Mouse (Mus musculus) liver, embryonic 15.5 days (tissue): Measurements from ENCODE around the gene Heatr3. TPM values are rescaled to one million over a fixed set of nuclear protein-coding genes. Genes with fewer than 3 reads are reported as not detected.

ENCODE experiments used
- ATAC-seq: fragments of 200-750 bp; cut with Nextera tagmentation; 2 replicates; pipeline ENCODE4 v1.8.0; 2017; ENCODE audit warnings: moderate number of reproducible peaks, mild to moderate bottlenecking, moderate library complexity; ENCODE audit not compliant: insufficient read depth
- H3K27ac ChIP-seq: fragments of 300-500 bp; sonication (generic); replicated peaks from 2 replicates; pipeline ENCODE4 v1.5.1; 2015; ENCODE audit warnings: mild to moderate bottlenecking, inconsistent platforms
- H3K27me3 ChIP-seq: fragments of 300-500 bp; sonication (generic); 2 replicates; pipeline ENCODE4 v1.6.1; 2015; ENCODE audit warnings: mild to moderate bottlenecking, inconsistent platforms
- H3K36me3 ChIP-seq: fragments of 300-500 bp; sonication (generic); replicated peaks from 2 replicates; pipeline ENCODE4 v1.6.1; 2015; ENCODE audit warnings: moderate library complexity, mild to moderate bottlenecking, inconsistent platforms
- H3K4me1 ChIP-seq: fragments of 300-500 bp; sonication (generic); replicated peaks from 2 replicates; pipeline ENCODE4 v1.6.1; 2015; ENCODE audit warnings: inconsistent platforms
- H3K4me2 ChIP-seq: fragments of 300-500 bp; sonication (generic); 2 replicates; pipeline ENCODE4 v1.6.1; 2015; ENCODE audit warnings: moderate library complexity, mild to moderate bottlenecking, inconsistent platforms
- H3K4me3 ChIP-seq: fragments of 300-500 bp; sonication (generic); replicated peaks from 2 replicates; pipeline ENCODE4 v1.5.1; 2015; ENCODE audit warnings: mild to moderate bottlenecking, inconsistent platforms
- H3K9ac ChIP-seq: fragments of 300-500 bp; sonication (generic); 2 replicates; pipeline ENCODE4 v1.6.1; 2015; ENCODE audit warnings: moderate library complexity, mild to moderate bottlenecking, inconsistent platforms
- H3K9me3 ChIP-seq: fragments of 300-500 bp; sonication (generic); replicated peaks from 2 replicates; pipeline ENCODE4 v1.6.1; 2016; ENCODE audit warnings: inconsistent platforms
- WGBS: fragments of 180-500 bp; shearing (Covaris S2); methylation state at CpG from one replicate; pipeline ENCODE4 v1.1.7; 2015; ENCODE audit warnings: mixed read lengths; ENCODE audit not compliant: insufficient replicate concordance; 5-methylcytosine and 5-hydroxymethylcytosine counted together
- polyA plus RNA-seq: library from polyadenylated mRNA; unstranded; fragments of >200 nt; fragmentation: Nextera tagmentation; extraction: Ambion mirVana; gene quantifications from 2 replicates; pipeline ENCODE4 v1.2.1, GENCODE M21; 2015

Gene Heatr3
- polyA plus RNA-seq, 1 experiment from 2014 or later, result 19.2 TPM

GRCm38 (mm10) chr8:88130754-88131317 lies 6.8 kb upstream of the Heatr3 start:
- Histone ChIP-seq H3K27ac (no peak overlapping the region), H3K4me1 (no peaks in the 10 kb centered on the region), H3K4me3 (no peak overlapping the region), H3K27me3 (no peaks in the 10 kb centered on the region), H3K9me3 (no peaks in the 10 kb centered on the region), H3K36me3 (peaks cover 80% of the 10 kb centered on the region), H3K9ac (no peak overlapping the region), H3K4me2 (no peak overlapping the region)
- ATAC-seq, result no peak
- WGBS, result 91% methylated on average over 7 of the region's 7 CpGs

DNA sequence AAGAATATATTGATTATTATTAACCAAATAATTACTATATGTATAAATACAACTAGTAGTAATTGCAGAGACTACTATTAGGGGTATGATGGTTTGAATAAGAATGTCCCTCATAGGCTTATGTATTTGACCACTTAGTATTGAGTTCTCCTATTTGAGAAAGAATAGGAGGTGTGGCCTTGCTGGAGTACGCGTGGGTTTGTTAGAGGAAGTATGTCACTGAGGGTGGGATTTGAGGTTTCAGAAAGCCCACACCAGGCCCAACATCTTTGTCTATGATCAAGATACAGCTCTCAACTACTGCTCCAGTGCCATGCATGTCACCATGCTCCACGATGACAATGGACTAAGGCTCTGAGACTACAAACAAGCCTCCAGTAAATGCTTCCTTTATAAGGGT lies 1.6 kb downstream of the Heatr3 start:
- H3K4me3 ChIP-seq, result no peak overlapping the region

DNA sequence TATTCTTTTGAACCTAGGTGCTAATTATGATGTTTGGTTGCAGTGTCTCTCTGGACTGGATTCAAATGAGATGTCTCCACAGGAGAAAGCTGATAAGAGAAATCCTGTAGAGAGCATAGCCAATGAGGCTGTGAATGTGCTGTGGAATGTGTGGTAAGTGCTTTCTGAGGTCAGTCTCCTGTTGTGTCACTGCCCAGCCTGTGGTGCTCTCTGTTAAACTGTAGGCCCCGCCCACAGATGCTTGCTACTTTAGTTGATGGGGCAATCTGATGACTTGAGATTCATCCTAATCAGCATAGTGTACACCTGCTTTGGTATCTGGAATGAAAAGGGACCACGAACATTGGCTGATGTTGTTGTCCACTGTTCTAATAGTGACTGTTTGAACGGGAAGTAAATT lies 4.0 kb downstream of the Heatr3 start:
- Histone ChIP-seq H3K9ac (no peak overlapping the region), H3K27ac (no peak overlapping the region), H3K4me3 (no peak overlapping the region), H3K36me3 (peaks cover 42% of the 10 kb centered on the region), H3K9me3 (no peaks in the 10 kb centered on the region), H3K27me3 (no peaks in the 10 kb centered on the region), H3K4me2 (no peak overlapping the region), H3K4me1 (peaks cover 23% of the 10 kb centered on the region)
- 78% methylated on average over 3 of the region's 3 CpGs for WGBS
- no peak for ATAC-seq

More for the DNA sequence above, 1.6 kb downstream of the Heatr3 start:
- Histone ChIP-seq H3K27ac (no peak overlapping the region), H3K27me3 (no peaks in the 10 kb centered on the region), H3K4me2 (no peak overlapping the region; the same call in 1 of the 2 replicates), H3K9ac (no peak overlapping the region), H3K36me3 (peaks cover 52% of the 10 kb centered on the region), H3K4me1 (peaks cover 23% of the 10 kb centered on the region), H3K9me3 (no peaks in the 10 kb centered on the region)
- WGBS, result 68% methylated on average over 3 of the region's 3 CpGs
- ATAC-seq, result no peak

DNA sequence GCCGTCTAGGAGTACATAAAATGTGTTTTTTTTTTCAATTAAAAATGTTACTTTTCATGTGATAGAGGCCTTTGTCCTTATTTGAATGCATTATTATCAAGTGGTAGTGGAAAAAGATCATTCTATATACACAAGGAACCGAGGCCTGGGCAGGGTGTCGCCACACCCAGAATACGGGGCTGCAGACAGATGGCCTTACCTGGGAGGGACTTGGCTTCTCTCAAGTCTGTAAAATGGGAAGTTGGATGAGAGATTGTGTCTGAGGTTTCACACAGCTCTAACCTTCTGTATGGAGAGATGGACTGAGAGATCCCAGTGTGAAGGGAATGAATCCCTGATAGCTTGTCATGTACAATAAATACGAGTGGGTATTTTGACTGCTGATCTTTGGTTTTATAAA lies 6.4 kb downstream of the Heatr3 start:
- Histone ChIP-seq H3K27ac (no peak overlapping the region), H3K9ac (no peak overlapping the region), H3K9me3 (no peaks in the 10 kb centered on the region), H3K36me3 (peaks cover 57% of the 10 kb centered on the region), H3K4me2 (no peak overlapping the region), H3K4me1 (peaks cover 9% of the 10 kb centered on the region), H3K27me3 (no peaks in the 10 kb centered on the region), H3K4me3 (no peak overlapping the region)
- WGBS, result 58% methylated on average over 5 of the region's 5 CpGs
- no peak for ATAC-seq

GRCm38 (mm10) chr8:88150910-88151371 lies 13.3 kb downstream of the Heatr3 start:
- peaks cover 65% of the 10 kb centered on the region for H3K36me3 ChIP-seq
- no peak overlapping the region for H3K27ac ChIP-seq
- H3K9me3 ChIP-seq, result no peaks in the 10 kb centered on the region
- H3K4me3 ChIP-seq, result no peak overlapping the region
- WGBS, result 88% methylated on average over 6 of the region's 6 CpGs
- no peaks in the 10 kb centered on the region for H3K27me3 ChIP-seq
- no peak overlapping the region for H3K9ac ChIP-seq
- H3K4me2 ChIP-seq, result no peak overlapping the region
- ATAC-seq, result no peak
- H3K4me1 ChIP-seq, result no peaks in the 10 kb centered on the region

- ATAC-seq, result no peak
- H3K36me3 ChIP-seq, result peaks cover 73% of the 10 kb centered on the region
- no peak overlapping the region for H3K27ac ChIP-seq
- H3K9ac ChIP-seq, result no peak overlapping the region
- WGBS, result 77% methylated on average over 10 of the region's 10 CpGs
- no peaks in the 10 kb centered on the region for H3K27me3 ChIP-seq
- no peak overlapping the region for H3K4me3 ChIP-seq
- H3K4me1 ChIP-seq, result no peaks in the 10 kb centered on the region
- no peak overlapping the region for H3K4me2 ChIP-seq
- H3K9me3 ChIP-seq, result no peaks in the 10 kb centered on the region
These were observed 22.8 kb downstream of the Heatr3 start for GRCm38 (mm10) chr8:88160237-88160995.

DNA sequence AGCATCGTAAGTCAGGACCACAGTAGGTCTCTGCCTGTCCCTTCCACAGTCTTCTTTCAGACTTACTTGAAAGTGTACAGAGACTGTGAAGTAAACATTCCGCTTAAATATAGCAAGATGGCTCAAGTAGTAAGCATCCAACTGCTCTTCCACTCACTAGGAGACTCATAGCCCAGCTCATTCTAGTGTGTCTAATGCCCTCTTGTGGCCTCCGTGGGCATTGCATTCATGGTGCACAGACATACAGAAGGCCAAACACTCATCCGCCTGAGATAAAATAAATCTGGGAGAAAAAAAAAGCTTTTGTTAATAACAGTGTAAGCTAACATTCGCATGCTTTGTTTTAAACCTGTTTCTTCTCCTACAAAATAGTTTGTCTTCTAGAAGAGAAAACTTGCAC lies 23.8 kb downstream of the Heatr3 start:
- peak; percentile 52; the same call in 1 of the 2 replicates for ATAC-seq
- H3K36me3 ChIP-seq, result peaks cover 77% of the 10 kb centered on the region
- no peak overlapping the region for H3K27ac ChIP-seq
- H3K27me3 ChIP-seq, result no peaks in the 10 kb centered on the region
- H3K4me1 ChIP-seq, result no peaks in the 10 kb centered on the region
- no peaks in the 10 kb centered on the region for H3K9me3 ChIP-seq
- 61% methylated on average over 5 of the region's 5 CpGs for WGBS
- H3K4me3 ChIP-seq, result no peak overlapping the region
- no peak overlapping the region for H3K9ac ChIP-seq
- no peak overlapping the region for H3K4me2 ChIP-seq

DNA sequence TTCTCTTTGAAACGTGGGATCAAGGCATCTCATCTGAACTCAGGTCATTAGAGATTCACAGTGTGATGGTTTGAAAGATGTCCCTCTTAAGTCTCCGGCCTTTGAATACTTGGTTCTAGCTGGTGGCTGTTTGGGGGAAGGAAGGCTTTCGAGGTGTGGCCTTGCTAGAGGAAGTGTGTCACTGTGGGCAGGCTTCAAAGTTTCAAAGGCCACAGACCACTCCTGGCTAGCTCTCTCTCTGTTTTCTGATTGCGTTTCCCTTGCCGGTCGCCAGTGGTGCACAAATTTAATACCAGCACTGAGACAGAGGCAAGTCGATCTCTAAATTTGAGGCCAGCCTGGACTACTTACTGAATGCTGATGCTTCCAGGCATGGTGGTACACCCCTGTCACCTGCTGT lies 37.6 kb downstream of the Heatr3 start:
- Histone ChIP-seq H3K36me3 (peaks cover 6% of the 10 kb centered on the region), H3K27me3 (no peaks in the 10 kb centered on the region), H3K4me2 (no peak overlapping the region), H3K4me1 (peaks cover 4% of the 10 kb centered on the region; the same call in 1 of the 2 replicates), H3K9me3 (no peaks in the 10 kb centered on the region), H3K27ac (no peak overlapping the region), H3K9ac (no peak overlapping the region), H3K4me3 (no peak overlapping the region)
- 54% methylated on average over 7 of the region's 7 CpGs for WGBS
- no peak for ATAC-seq

GRCm38 (mm10) chr8:88177291-88177690 lies 39.6 kb downstream of the Heatr3 start:
- ATAC-seq, result no peak
- WGBS, result 64% methylated on average over 8 of the region's 8 CpGs

DNA sequence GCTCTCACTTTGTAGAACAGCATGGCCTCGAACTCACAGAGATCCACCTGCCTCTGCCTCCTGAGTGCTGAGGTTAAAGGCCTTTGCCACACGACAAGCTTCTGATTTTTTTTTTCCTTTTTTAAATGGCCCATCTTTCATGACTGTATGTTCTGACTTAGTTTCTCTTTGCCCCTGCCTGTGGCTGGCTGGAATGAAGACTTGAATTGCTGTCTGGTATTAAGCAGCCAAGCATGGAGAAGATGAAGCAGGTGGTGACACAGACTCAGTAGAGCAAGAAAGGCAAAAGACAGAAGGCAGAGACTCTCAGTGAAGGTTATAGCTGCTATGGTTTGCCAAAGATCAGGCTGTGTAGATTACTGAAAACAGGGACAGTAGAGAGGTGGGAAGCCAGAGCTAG lies 45.5 kb downstream of the Heatr3 start:
- no peak overlapping the region for H3K4me3 ChIP-seq
- WGBS, result 56% methylated on average over 2 of the region's 2 CpGs
- no peak for ATAC-seq
- no peaks in the 10 kb centered on the region for H3K9me3 ChIP-seq
- H3K4me2 ChIP-seq, result no peak overlapping the region
- no peaks in the 10 kb centered on the region for H3K36me3 ChIP-seq
- H3K27me3 ChIP-seq, result no peaks in the 10 kb centered on the region
- H3K4me1 ChIP-seq, result no peaks in the 10 kb centered on the region
- no peak overlapping the region for H3K9ac ChIP-seq
- H3K27ac ChIP-seq, result no peak overlapping the region

More at GRCm38 (mm10) chr8:88177291-88177690, 39.6 kb downstream of the Heatr3 start:
- H3K27ac ChIP-seq, result no peak overlapping the region
- H3K4me3 ChIP-seq, result no peak overlapping the region
- no peak overlapping the region for H3K4me2 ChIP-seq
- no peak overlapping the region for H3K9ac ChIP-seq
- peaks cover 4% of the 10 kb centered on the region; the same call in 1 of the 2 replicates for H3K4me1 ChIP-seq
- H3K9me3 ChIP-seq, result no peaks in the 10 kb centered on the region
- H3K36me3 ChIP-seq, result no peaks in the 10 kb centered on the region
- no peaks in the 10 kb centered on the region for H3K27me3 ChIP-seq

- no peaks in the 10 kb centered on the region for H3K36me3 ChIP-seq
- WGBS, result 64% methylated on average over 1 of the region's 1 CpGs
- H3K27me3 ChIP-seq, result no peaks in the 10 kb centered on the region
- ATAC-seq, result no peak
- H3K4me2 ChIP-seq, result no peak overlapping the region
- H3K4me1 ChIP-seq, result no peaks in the 10 kb centered on the region
- H3K4me3 ChIP-seq, result no peak overlapping the region
- no peak overlapping the region for H3K27ac ChIP-seq
- H3K9me3 ChIP-seq, result no peaks in the 10 kb centered on the region
- H3K9ac ChIP-seq, result no peak overlapping the region
These were observed 47.3 kb downstream of the Heatr3 start for GRCm38 (mm10) chr8:88184914-88185313.
